Mouse (Mus musculus) thymus, adult 2 months (tissue): ENCODE measurements at regions not wholly inside any gene's neighbourhood (a gene's known extent, or its start where the extent isn't known, plus 50 kb on each side); places are given as distances from the start of the nearest gene placed in this dataset.

Source experiments
- DNase-seq: peaks from one replicate; pipeline ENCODE4 v3.0.0; 2021
- H3K27ac ChIP-seq: fragments of 200-500 bp; 2 replicates; pipeline ENCODE4 v1.5.1; 2012; ENCODE audit warnings: low read length, control low read depth; ENCODE audit not compliant: control insufficient read depth, insufficient read depth
- H3K27me3 ChIP-seq: fragments of 200-500 bp; 2 replicates; pipeline ENCODE4 v1.6.1; 2012; ENCODE audit warnings: mild to moderate bottlenecking, low read length, moderate library complexity, mixed read lengths; ENCODE audit not compliant: control insufficient read depth, insufficient read depth
- H3K36me3 ChIP-seq: fragments of 200-500 bp; 2 replicates; pipeline ENCODE4 v1.6.1; 2012; ENCODE audit warnings: mild to moderate bottlenecking, low read length, moderate library complexity; ENCODE audit not compliant: control insufficient read depth, insufficient read depth
- H3K4me1 ChIP-seq: fragments of 200-500 bp; replicated peaks from 2 replicates; pipeline ENCODE4 v1.6.1; 2012; ENCODE audit warnings: low read length; ENCODE audit not compliant: control insufficient read depth, insufficient read depth
- H3K4me3 ChIP-seq: fragments of 200-500 bp; 2 replicates; pipeline ENCODE4 v1.5.1; 2012; ENCODE audit warnings: mild to moderate bottlenecking, low read length, control low read depth, moderate library complexity; ENCODE audit not compliant: control insufficient read depth, insufficient read depth
- CTCF ChIP-seq: fragments of 200-500 bp; IDR thresholded peaks from 2 replicates; pipeline ENCODE4 v1.5.1; 2012; ENCODE audit warnings: mild to moderate bottlenecking, control low read depth, low read length, moderate library complexity, borderline replicate concordance; ENCODE audit not compliant: control insufficient read depth, poor library complexity, insufficient read depth; ENCODE audit errors: extremely low read depth
- POLR2A ChIP-seq: fragments of 200-500 bp; IDR thresholded peaks from 2 replicates; pipeline ENCODE4 v1.6.1; 2012; ENCODE audit warnings: mild to moderate bottlenecking, low read length, control low read depth, moderate library complexity; ENCODE audit not compliant: control insufficient read depth, poor library complexity, insufficient read depth; ENCODE audit errors: extremely low read depth
- WGBS: fragments of 180-500 bp; shearing (Covaris S2); methylation state at CpG from one replicate; pipeline ENCODE4 v1.1.7; 2018; 5-methylcytosine and 5-hydroxymethylcytosine counted together

- Histone ChIP-seq H3K27ac (no peak overlapping the region), H3K36me3 (no peaks in the 10 kb centered on the region), H3K27me3 (no peaks in the 10 kb centered on the region), H3K4me1 (no peaks in the 10 kb centered on the region), H3K4me3 (no peak overlapping the region)
- DNase-seq: no peak
- WGBS: 43% methylated on average over 11 of the region's 11 CpGs
- TF ChIP-seq CTCF (no peak), POLR2A (no peak)
These were observed 98.7 kb upstream of the Otud7a start for GRCm38 (mm10) chr7:63345671-63346392.

GRCm38 (mm10) chr7:63346393-63346730, 98.2 kb upstream of the Otud7a start:
- Histone ChIP-seq H3K27ac (no peak overlapping the region), H3K27me3 (no peaks in the 10 kb centered on the region), H3K36me3 (no peaks in the 10 kb centered on the region), H3K4me3 (no peak overlapping the region), H3K4me1 (no peaks in the 10 kb centered on the region)
- no peak for TF ChIP-seq CTCF
- no peak for TF ChIP-seq POLR2A
- DNase-seq: no peak
- 91% methylated on average over 2 of the region's 2 CpGs for WGBS
